Mouse (Mus musculus) urinary bladder, adult 2 months (tissue): ENCODE results near the gene Slc16a12. TPM values are rescaled to one million over a fixed set of nuclear protein-coding genes. Genes with fewer than 3 reads are reported as not detected.

ENCODE experiments used
- DNase-seq: peaks from one replicate; pipeline ENCODE4 v3.0.0; 2022; ENCODE audit warnings: low spot score
- polyA plus RNA-seq: library from polyadenylated mRNA; depleted of rRNA; stranded (reverse); fragments of >200 nt; gene quantifications from 2 replicates; pipeline ENCODE4 v1.2.3, GENCODE M21; 2012

Slc16a12 gene
- polyA plus RNA-seq, 1 experiment, result 13.4 TPM

GRCm38 (mm10) chr19:34726254-34726962, 20.7 kb downstream of the Slc16a12 start:
- no peak for DNase-seq

GRCm38 (mm10) chr19:34725418-34725817, 21.7 kb downstream of the Slc16a12 start:
- no peak for DNase-seq

GRCm38 (mm10) chr19:34724598-34724997, 22.5 kb downstream of the Slc16a12 start:
- no peak for DNase-seq

GRCm38 (mm10) chr19:34722541-34722940, 24.5 kb downstream of the Slc16a12 start:
- DNase-seq, result no peak

GRCm38 (mm10) chr19:34720130-34720529, 27.0 kb downstream of the Slc16a12 start:
- no peak for DNase-seq

- DNase-seq, result no peak
Observed at GRCm38 (mm10) chr19:34718963-34719362, 28.1 kb downstream of the Slc16a12 start.

- DNase-seq, result no peak
Observed at GRCm38 (mm10) chr19:34718478-34718877, 28.6 kb downstream of the Slc16a12 start.

- DNase-seq, result no peak
Observed at GRCm38 (mm10) chr19:34715895-34716294, 31.2 kb downstream of the Slc16a12 start.

GRCm38 (mm10) chr19:34714250-34714666, 32.8 kb downstream of the Slc16a12 start:
- no peak for DNase-seq

- no peak for DNase-seq
Observed at GRCm38 (mm10) chr19:34712050-34712449, 35.0 kb downstream of the Slc16a12 start.

GRCm38 (mm10) chr19:34708221-34708620, 38.9 kb downstream of the Slc16a12 start:
- DNase-seq, result no peak

- no peak for DNase-seq
Observed at GRCm38 (mm10) chr19:34707571-34707970, 39.5 kb downstream of the Slc16a12 start.

GRCm38 (mm10) chr19:34706261-34706660, 40.8 kb downstream of the Slc16a12 start:
- DNase-seq, result no peak

- DNase-seq, result no peak
Observed at GRCm38 (mm10) chr19:34705141-34705540, 41.9 kb downstream of the Slc16a12 start.

GRCm38 (mm10) chr19:34699300-34699699, 47.8 kb downstream of the Slc16a12 start:
- DNase-seq, result no peak

- no peak for DNase-seq
Observed at GRCm38 (mm10) chr19:34698852-34699251, 48.2 kb downstream of the Slc16a12 start.

GRCm38 (mm10) chr19:34698432-34698831, 48.7 kb downstream of the Slc16a12 start:
- DNase-seq, result no peak

GRCm38 (mm10) chr19:34697461-34697860, 49.6 kb downstream of the Slc16a12 start:
- DNase-seq, result no peak

- no peak for DNase-seq
Observed at GRCm38 (mm10) chr19:34696352-34696986, 50.6 kb downstream of the Slc16a12 start.

- no peak for DNase-seq
Observed at GRCm38 (mm10) chr19:34691402-34691801, 55.7 kb downstream of the Slc16a12 start.

GRCm38 (mm10) chr19:34685530-34685929, 61.6 kb downstream of the Slc16a12 start:
- DNase-seq, result no peak

- DNase-seq, result no peak
Observed at GRCm38 (mm10) chr19:34684857-34685256, 62.2 kb downstream of the Slc16a12 start.

- no peak for DNase-seq
Observed at GRCm38 (mm10) chr19:34678428-34678827, 68.7 kb downstream of the Slc16a12 start.
